Mouse (Mus musculus) yolk sac, embryonic 10.5 days (tissue): ENCODE measurements around the gene Slc4a2.
A peak's percentile ranks its signal among the peaks of the same experiment; 100 is the strongest.

Experiments
- DNase-seq: peaks from one replicate; pipeline ENCODE4 v3.0.0-alpha.2; 2017; ENCODE audit warnings: low spot score

The Slc4a2 gene

GRCm38 (mm10) chr5:24466762-24467161, 43.1 kb downstream of the Slc4a2 start:
- no peak for DNase-seq

- DNase-seq: peak; percentile 64
These were observed 47.0 kb downstream of the Slc4a2 start for GRCm38 (mm10) chr5:24470600-24470999.

- DNase-seq: peak; percentile 72
These were observed 49.4 kb downstream of the Slc4a2 start for GRCm38 (mm10) chr5:24472884-24473619.

GRCm38 (mm10) chr5:24474025-24474722, 50.5 kb downstream of the Slc4a2 start:
- peak; percentile 67 for DNase-seq

GRCm38 (mm10) chr5:24474723-24475261, 51.2 kb downstream of the Slc4a2 start:
- peak; percentile 36 for DNase-seq

- DNase-seq: no peak
These were observed 52.0 kb downstream of the Slc4a2 start for GRCm38 (mm10) chr5:24475476-24476241.

GRCm38 (mm10) chr5:24477909-24478308, 54.3 kb downstream of the Slc4a2 start:
- DNase-seq: no peak

- peak; percentile 69 for DNase-seq
These were observed 58.0 kb downstream of the Slc4a2 start for GRCm38 (mm10) chr5:24481647-24482046.

- peak; percentile 89 for DNase-seq
These were observed 58.8 kb downstream of the Slc4a2 start for GRCm38 (mm10) chr5:24482247-24483079.

GRCm38 (mm10) chr5:24483326-24483725, 59.7 kb downstream of the Slc4a2 start:
- DNase-seq: peak; percentile 82

GRCm38 (mm10) chr5:24484963-24485362, 61.3 kb downstream of the Slc4a2 start:
- no peak for DNase-seq

GRCm38 (mm10) chr5:24486097-24486496, 62.5 kb downstream of the Slc4a2 start:
- DNase-seq: peak; percentile 70

GRCm38 (mm10) chr5:24486738-24487137, 63.1 kb downstream of the Slc4a2 start:
- DNase-seq: no peak

- DNase-seq: no peak
These were observed 66.8 kb downstream of the Slc4a2 start for GRCm38 (mm10) chr5:24490413-24490920.
